Mouse (Mus musculus): Measurements from ENCODE around the gene Itpkc. TPM values are rescaled to one million over a fixed set of nuclear protein-coding genes. Genes with fewer than 3 reads are reported as not detected.

Gene Itpkc
- polyA plus RNA-seq, 1 experiment from 2014 or later = 8.3 TPM

DNA sequence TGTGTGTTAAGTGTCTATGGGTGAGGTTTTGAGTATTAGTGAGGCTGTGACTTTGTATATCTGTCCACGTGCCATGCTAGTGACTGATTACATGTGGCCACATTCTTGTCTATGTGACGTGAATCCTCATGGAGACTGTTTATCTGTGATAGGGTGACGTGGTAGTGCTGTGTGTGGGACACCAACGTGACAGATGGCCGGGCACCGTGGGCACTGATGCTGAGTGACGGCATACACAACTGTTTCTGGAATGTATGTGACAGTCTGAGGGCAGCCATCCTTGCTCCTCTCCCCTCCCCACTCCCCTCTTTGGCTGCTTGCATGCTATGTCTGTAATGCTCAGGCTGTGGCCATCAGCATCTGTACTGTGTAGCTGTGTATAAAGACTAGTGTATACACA lies 32.4 kb upstream of the Itpkc start:
- no peak for ATAC-seq (ENCODE audit: insufficient read depth, low FRiP score, low TSS enrichment)
- H3K9ac ChIP-seq (ENCODE audit: low read length) = no peak overlapping the region
- H3K36me3 ChIP-seq (ENCODE audit: control insufficient read depth, insufficient read depth, low read length) = no peaks in the 10 kb centered on the region; the same call in 1 of the 2 replicates
- no peak overlapping the region for H3K4me2 ChIP-seq (ENCODE audit: low read depth)
- peaks cover 19% of the 10 kb centered on the region for H3K4me1 ChIP-seq (ENCODE audit: control insufficient read depth, insufficient read depth, low read length)
- no peak overlapping the region for H3K27ac ChIP-seq (ENCODE audit: low read depth, low read length)
- 77% methylated on average over 7 of the region's 7 CpGs for WGBS
- H3K27me3 ChIP-seq (ENCODE audit: control insufficient read depth, insufficient read depth, low read length) = no peaks in the 10 kb centered on the region
- DNase-seq (ENCODE audit: low spot score) = no peak
- no peak overlapping the region for H3K4me3 ChIP-seq (ENCODE audit: low read depth, low read length)
- no peaks in the 10 kb centered on the region for H3K9me3 ChIP-seq (ENCODE audit: control insufficient read depth, low read length)

DNA sequence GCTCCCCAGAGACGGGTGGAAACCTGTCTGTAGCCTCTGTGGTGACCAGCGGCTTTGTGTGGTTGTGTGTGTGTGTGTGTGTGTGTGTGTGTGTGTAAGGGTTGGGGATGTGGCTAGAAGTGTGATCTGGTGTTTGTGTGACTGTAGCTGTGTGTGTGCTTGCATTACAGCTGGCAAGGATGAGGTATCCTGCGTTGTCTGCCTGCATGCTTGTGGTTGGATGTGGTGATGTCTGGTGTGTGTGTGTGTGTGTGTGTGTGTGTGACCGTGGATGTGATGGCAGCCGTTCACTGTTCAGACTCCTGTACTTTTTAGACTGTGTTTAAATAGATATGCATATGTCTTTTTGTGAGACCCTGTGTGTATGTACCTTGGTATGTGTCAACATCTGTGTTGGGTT lies 31.3 kb upstream of the Itpkc start:
- WGBS = 54% methylated on average over 5 of the region's 5 CpGs
- Histone ChIP-seq H3K27ac (ENCODE audit: low read depth, low read length) (peak overlapping the region; percentile 82; the same call in 1 of the 2 replicates), H3K4me3 (ENCODE audit: low read depth, low read length) (peak overlapping the region; percentile 91), H3K9ac (ENCODE audit: low read length) (peak overlapping the region; percentile 88), H3K4me1 (ENCODE audit: control insufficient read depth, insufficient read depth, low read length) (peaks cover 19% of the 10 kb centered on the region), H3K4me2 (ENCODE audit: low read depth) (peak overlapping the region; percentile 75), H3K9me3 (ENCODE audit: control insufficient read depth, low read length) (no peaks in the 10 kb centered on the region), H3K36me3 (ENCODE audit: control insufficient read depth, insufficient read depth, low read length) (no peaks in the 10 kb centered on the region; the same call in 1 of the 2 replicates), H3K27me3 (ENCODE audit: control insufficient read depth, insufficient read depth, low read length) (no peaks in the 10 kb centered on the region)
- no peak for ATAC-seq (ENCODE audit: insufficient read depth, low FRiP score, low TSS enrichment)
- DNase-seq (ENCODE audit: low spot score) = no peak

DNA sequence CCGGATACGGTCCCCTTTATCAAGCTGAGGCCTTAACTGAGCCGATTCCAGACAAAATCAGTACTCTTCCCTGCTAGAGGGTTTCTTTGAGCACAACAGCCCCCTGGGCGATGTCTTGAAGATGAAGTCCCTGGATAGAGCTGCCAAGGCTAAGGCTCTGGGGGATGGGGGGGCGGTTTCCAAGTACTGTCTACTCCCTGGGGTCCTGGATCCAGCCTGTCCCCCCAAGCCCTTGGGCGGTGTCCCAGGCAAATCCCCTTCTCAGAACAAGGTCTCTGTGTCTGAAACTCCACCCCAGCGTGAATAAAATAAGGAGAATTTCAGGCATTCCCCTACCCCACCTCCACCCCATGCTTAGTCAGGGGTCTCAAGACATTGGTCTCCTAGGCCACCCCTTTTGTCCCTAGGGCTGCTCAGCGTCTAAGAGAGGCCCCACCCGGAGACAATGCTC lies 30.8 kb upstream of the Itpkc start:
- H3K4me1 ChIP-seq (ENCODE audit: control insufficient read depth, insufficient read depth, low read length) = peaks cover 19% of the 10 kb centered on the region
- WGBS = 6% methylated on average over 9 of the region's 9 CpGs

DNA sequence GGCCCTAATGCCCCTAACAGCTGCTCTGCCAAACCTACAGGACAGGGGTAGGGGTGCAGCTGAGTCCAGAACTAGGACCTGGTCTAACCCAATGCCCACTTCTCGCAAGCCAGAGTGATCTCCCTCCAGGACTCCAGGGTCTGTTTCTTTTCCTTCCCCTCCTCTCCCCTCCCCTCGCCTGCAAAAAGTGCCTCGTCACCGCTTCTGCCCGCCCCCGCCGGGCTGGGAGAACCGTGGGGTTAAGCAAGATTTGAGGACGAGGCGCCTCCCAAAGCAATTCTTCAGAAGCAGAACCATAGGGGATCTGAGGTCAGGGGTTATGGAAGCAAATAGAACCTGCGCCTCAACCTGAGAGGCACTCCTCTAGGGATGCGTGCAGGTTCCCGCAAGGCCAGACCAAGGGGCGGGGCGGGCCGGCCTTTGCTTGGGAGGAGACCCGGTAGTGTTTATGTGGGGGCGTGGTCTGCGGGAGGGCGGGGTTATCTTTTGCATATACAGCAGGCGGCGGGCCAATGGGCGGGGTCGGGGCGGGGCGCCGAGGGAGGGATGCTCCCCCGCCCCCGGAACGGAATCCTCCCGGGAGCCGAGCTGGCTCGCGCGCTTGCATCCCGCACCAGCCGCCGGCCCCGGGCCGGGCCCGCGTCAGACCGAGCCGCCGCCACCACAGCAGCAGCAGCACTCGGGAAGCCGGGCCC lies 29.9 kb upstream of the Itpkc start, which contains the start of gene Numbl:
TSS of gene Numbl (plus strand) at position 229 of the 695 bp plus-strand sequence.
- WGBS = under 1% methylated on average over 41 of the region's 47 CpGs
- H3K9ac ChIP-seq (ENCODE audit: low read length) = peak within 1 kb of the TSS; percentile 88
- H3K27ac ChIP-seq (ENCODE audit: low read depth, low read length) = peak within 1 kb of the TSS; percentile 82
- peak within 1 kb of the TSS; percentile 75 for H3K4me2 ChIP-seq (ENCODE audit: low read depth)
- DNase-seq (ENCODE audit: low spot score) = peak; percentile 97
- H3K4me3 ChIP-seq (ENCODE audit: low read depth, low read length) = peak within 1 kb of the TSS; percentile 91
- H3K27me3 ChIP-seq (ENCODE audit: control insufficient read depth, insufficient read depth, low read length) = no peaks in the 10 kb centered on the region
- ATAC-seq (ENCODE audit: insufficient read depth, low FRiP score, low TSS enrichment) = peak; percentile 78
- no peaks in the 10 kb centered on the region; the same call in 1 of the 2 replicates for H3K36me3 ChIP-seq (ENCODE audit: control insufficient read depth, insufficient read depth, low read length)
- no peaks in the 10 kb centered on the region for H3K9me3 ChIP-seq (ENCODE audit: control insufficient read depth, low read length)
- peaks cover 19% of the 10 kb centered on the region for H3K4me1 ChIP-seq (ENCODE audit: control insufficient read depth, insufficient read depth, low read length)

More for the DNA sequence above, 30.8 kb upstream of the Itpkc start:
- DNase-seq (ENCODE audit: low spot score) = peak; percentile 42
- ATAC-seq (ENCODE audit: insufficient read depth, low FRiP score, low TSS enrichment) = no peak
- H3K9ac ChIP-seq (ENCODE audit: low read length) = peak overlapping the region; percentile 88
- H3K4me3 ChIP-seq (ENCODE audit: low read depth, low read length) = peak overlapping the region; percentile 91
- no peaks in the 10 kb centered on the region for H3K27me3 ChIP-seq (ENCODE audit: control insufficient read depth, insufficient read depth, low read length)
- H3K4me2 ChIP-seq (ENCODE audit: low read depth) = peak overlapping the region; percentile 75
- peak overlapping the region; percentile 82 for H3K27ac ChIP-seq (ENCODE audit: low read depth, low read length)
- H3K36me3 ChIP-seq (ENCODE audit: control insufficient read depth, insufficient read depth, low read length) = no peaks in the 10 kb centered on the region; the same call in 1 of the 2 replicates
- no peaks in the 10 kb centered on the region for H3K9me3 ChIP-seq (ENCODE audit: control insufficient read depth, low read length)

DNA sequence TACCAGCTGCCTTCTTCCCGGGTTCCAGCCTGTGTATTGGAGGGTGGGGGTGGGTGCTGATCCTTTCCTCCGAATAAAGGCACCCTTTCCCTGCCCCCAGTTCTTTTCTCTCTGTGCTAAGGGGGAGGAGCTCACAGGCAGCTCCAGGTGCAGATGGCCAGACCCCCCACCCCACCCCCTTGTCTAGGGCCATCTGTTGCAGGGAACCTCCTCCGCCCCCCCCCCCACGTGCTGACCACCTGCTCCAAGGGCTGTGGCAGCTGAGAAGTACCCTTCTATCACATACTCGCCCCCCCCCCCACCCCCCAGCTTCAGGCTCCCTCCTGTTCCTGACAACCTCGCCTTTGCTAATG lies 29.4 kb upstream of the Itpkc start:
- no peaks in the 10 kb centered on the region; the same call in 1 of the 2 replicates for H3K36me3 ChIP-seq (ENCODE audit: control insufficient read depth, insufficient read depth, low read length)
- peak overlapping the region; percentile 91 for H3K4me3 ChIP-seq (ENCODE audit: low read depth, low read length)
- peak overlapping the region; percentile 75 for H3K4me2 ChIP-seq (ENCODE audit: low read depth)
- H3K9me3 ChIP-seq (ENCODE audit: control insufficient read depth, low read length) = no peaks in the 10 kb centered on the region
- H3K27me3 ChIP-seq (ENCODE audit: control insufficient read depth, insufficient read depth, low read length) = no peaks in the 10 kb centered on the region
- ATAC-seq (ENCODE audit: insufficient read depth, low FRiP score, low TSS enrichment) (peak; percentile 20), DNase-seq (ENCODE audit: low spot score) (peak; percentile 50)
- peaks cover 19% of the 10 kb centered on the region for H3K4me1 ChIP-seq (ENCODE audit: control insufficient read depth, insufficient read depth, low read length)
- WGBS = 2% methylated on average over 3 of the region's 6 CpGs
- H3K9ac ChIP-seq (ENCODE audit: low read length) = no peak overlapping the region; the same call in 1 of the 2 replicates
- peak overlapping the region; percentile 73 for H3K27ac ChIP-seq (ENCODE audit: low read depth, low read length)

DNA sequence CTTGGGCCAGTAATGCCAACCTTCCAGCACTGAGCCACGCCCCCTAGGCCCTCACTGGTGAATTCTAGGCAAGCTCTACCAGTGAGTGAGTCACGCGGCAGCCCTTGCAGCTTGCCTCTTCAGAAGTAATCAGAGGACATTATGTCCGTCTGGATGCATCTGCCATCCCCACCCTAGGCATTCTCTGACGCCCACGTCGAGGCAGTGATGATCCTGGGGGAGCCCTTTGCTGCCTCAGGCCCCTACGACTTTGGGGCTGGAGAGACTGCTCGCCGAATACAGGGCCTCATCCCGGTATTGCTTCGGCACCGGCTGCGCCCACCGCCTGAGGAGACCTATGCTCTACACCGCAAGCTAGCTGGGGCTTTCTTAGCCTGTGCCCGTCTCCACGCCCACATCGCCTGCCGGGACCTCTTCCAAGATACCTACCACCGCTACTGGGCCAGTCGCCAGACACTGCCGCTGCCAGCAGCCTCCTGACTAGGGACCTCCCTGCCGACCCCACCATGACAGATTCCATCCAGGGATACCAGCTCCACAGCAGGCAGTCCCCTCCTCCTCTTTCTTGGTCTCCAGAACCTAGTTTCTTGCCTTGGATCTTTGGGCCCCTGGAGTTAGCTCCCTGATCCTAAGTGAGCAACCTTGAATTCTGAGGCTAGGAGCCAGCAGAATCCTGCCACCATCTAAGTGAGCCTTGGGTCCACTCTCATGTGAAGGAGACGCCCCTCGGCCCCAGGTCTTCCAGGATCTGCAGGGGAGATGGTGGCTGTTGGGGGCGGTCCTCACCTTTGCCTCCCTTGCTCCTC lies 28.8 kb upstream of the Itpkc start:
- 11% methylated on average over 27 of the region's 27 CpGs for WGBS
- H3K27me3 ChIP-seq (ENCODE audit: control insufficient read depth, insufficient read depth, low read length) = no peaks in the 10 kb centered on the region
- no peak for ATAC-seq (ENCODE audit: insufficient read depth, low FRiP score, low TSS enrichment)
- no peaks in the 10 kb centered on the region for H3K9me3 ChIP-seq (ENCODE audit: control insufficient read depth, low read length)
- H3K4me3 ChIP-seq (ENCODE audit: low read depth, low read length) = peak overlapping the region; percentile 91; the same call in 1 of the 2 replicates
- no peaks in the 10 kb centered on the region; the same call in 1 of the 2 replicates for H3K36me3 ChIP-seq (ENCODE audit: control insufficient read depth, insufficient read depth, low read length)
- H3K9ac ChIP-seq (ENCODE audit: low read length) = peak overlapping the region; percentile 39
- peak; percentile 44 for DNase-seq (ENCODE audit: low spot score)
- peaks cover 19% of the 10 kb centered on the region for H3K4me1 ChIP-seq (ENCODE audit: control insufficient read depth, insufficient read depth, low read length)
- H3K4me2 ChIP-seq (ENCODE audit: low read depth) = peak overlapping the region; percentile 75
- H3K27ac ChIP-seq (ENCODE audit: low read depth, low read length) = peak overlapping the region; percentile 73

DNA sequence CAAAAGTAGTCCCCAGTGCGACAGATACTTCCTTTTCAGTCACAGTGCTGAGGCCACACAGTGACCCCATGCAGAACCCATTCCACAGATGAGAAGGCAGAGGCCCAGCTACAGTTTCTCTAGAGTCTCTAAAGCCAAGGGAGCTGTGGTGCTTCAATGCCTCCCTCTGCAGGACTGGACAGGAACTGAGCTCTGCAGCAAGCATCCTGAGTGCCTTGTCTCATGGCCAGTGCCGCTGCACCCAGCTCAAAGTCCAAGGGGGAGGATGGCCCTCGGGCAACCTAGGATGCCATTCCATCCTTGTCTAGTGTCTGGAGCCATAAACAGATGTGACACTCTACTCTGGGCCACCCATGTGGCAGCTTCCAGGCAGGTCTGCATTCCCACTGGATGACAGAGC lies 27.3 kb upstream of the Itpkc start:
- no peaks in the 10 kb centered on the region; the same call in 1 of the 2 replicates for H3K36me3 ChIP-seq (ENCODE audit: control insufficient read depth, insufficient read depth, low read length)
- DNase-seq (ENCODE audit: low spot score) (peak; percentile 25), ATAC-seq (ENCODE audit: insufficient read depth, low FRiP score, low TSS enrichment) (no peak)
- H3K4me2 ChIP-seq (ENCODE audit: low read depth) = no peak overlapping the region
- no peaks in the 10 kb centered on the region for H3K27me3 ChIP-seq (ENCODE audit: control insufficient read depth, insufficient read depth, low read length)
- no peak overlapping the region for H3K27ac ChIP-seq (ENCODE audit: low read depth, low read length)
- no peak overlapping the region for H3K4me3 ChIP-seq (ENCODE audit: low read depth, low read length)
- H3K4me1 ChIP-seq (ENCODE audit: control insufficient read depth, insufficient read depth, low read length) = peaks cover 17% of the 10 kb centered on the region
- WGBS = 69% methylated on average over 3 of the region's 3 CpGs
- H3K9me3 ChIP-seq (ENCODE audit: control insufficient read depth, low read length) = no peaks in the 10 kb centered on the region
- no peak overlapping the region for H3K9ac ChIP-seq (ENCODE audit: low read length)

DNA sequence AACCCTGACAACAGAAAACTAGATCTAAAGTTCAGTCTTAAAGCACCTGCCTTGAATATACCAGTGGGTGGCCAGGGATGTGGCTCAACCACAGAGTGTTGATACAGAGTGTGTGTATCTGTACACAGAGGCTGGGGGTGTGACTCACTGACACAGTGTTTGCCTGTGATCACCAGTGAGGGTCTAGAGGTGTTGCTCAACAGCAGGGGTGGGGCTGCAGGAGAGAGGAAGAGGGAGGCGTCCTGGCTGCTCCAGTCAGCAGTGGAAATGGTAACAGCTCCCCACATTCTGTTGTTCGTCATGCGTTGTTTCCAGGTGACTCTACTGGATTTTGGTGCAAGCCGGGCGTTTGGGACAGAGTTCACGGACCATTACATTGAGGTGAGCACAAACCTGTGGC lies 23.5 kb upstream of the Itpkc start:
- 85% methylated on average over 6 of the region's 6 CpGs for WGBS
- Histone ChIP-seq H3K27me3 (ENCODE audit: control insufficient read depth, insufficient read depth, low read length) (no peaks in the 10 kb centered on the region), H3K9ac (ENCODE audit: low read length) (no peak overlapping the region), H3K9me3 (ENCODE audit: control insufficient read depth, low read length) (no peaks in the 10 kb centered on the region), H3K4me3 (ENCODE audit: low read depth, low read length) (no peak overlapping the region), H3K27ac (ENCODE audit: low read depth, low read length) (no peak overlapping the region), H3K4me1 (ENCODE audit: control insufficient read depth, insufficient read depth, low read length) (no peaks in the 10 kb centered on the region), H3K36me3 (ENCODE audit: control insufficient read depth, insufficient read depth, low read length) (no peaks in the 10 kb centered on the region; the same call in 1 of the 2 replicates), H3K4me2 (ENCODE audit: low read depth) (no peak overlapping the region)
- DNase-seq (ENCODE audit: low spot score) (no peak), ATAC-seq (ENCODE audit: insufficient read depth, low FRiP score, low TSS enrichment) (no peak)
